Mouse (Mus musculus) embryo, embryonic 11.5 days (tissue): ENCODE measurements around the gene Rnf5.

Experiments used
- DNase-seq: peaks from one replicate; pipeline ENCODE4 v3.0.0-alpha.2; 2012; ENCODE audit warnings: low read depth, low spot score

Rnf5 gene

DNA sequence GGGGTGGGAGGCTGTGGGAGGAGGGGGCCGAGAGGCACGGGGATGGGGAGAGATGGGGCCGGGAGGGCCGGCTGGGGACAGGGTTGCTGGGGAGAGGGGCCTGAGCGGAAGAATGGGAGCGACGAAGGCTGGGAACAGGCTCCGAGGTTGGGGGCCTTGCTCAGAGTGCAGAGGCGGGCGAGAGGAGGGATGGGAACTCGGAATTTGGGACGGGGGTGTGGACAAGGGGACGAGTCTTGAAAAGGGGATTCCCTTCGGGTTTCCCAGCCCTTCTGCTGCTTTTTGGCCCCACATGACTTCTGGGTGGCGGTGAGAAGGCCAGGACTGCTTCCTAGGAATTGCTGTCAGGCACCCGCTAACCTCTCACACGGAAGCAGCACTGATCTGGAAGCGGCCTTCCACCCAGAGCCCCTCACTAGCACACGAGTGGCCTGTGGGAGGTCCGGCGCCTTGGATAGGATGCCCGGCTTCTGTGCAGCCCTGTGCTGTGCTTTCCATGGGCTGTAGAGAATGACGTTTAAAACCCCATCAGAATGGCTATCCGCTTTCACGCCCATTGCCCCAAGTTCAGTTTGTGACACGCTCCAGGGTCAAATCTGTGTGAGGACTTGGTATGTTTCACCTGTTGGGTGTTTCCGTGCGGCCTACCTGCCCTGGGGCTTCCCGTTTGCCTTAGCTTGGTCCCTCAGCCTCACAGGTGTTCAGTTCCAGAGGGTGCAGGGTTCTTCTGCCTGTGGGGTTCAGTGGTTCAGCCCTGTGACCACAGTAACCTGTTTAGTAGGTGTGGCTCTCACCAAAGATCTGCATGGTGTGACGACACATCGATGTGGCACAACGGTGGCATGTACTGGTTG is 2.9 kb upstream of the Rnf5 start:
- DNase-seq = no peak

DNA sequence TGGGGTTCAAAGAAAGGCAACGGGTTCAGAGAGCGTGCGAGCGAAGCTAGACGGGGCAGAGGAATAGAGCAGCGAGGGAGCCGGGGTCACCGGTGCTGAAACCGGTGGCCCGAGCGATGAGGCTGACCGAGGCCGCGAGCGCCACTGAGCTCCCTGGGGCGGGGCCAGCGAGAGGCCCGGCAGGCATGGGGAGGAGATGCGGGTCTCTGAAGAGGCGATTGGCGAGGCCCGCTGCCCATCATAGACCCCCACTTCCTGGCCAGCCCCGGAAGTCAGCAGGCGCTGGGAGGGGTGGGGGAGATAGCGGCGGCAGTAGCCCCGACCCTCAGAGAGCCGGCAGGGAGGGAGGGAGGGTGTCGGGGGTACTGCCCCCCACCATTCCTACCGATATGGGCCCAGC is 2.1 kb upstream of the Rnf5 start:
- DNase-seq = peak; percentile 84

DNA sequence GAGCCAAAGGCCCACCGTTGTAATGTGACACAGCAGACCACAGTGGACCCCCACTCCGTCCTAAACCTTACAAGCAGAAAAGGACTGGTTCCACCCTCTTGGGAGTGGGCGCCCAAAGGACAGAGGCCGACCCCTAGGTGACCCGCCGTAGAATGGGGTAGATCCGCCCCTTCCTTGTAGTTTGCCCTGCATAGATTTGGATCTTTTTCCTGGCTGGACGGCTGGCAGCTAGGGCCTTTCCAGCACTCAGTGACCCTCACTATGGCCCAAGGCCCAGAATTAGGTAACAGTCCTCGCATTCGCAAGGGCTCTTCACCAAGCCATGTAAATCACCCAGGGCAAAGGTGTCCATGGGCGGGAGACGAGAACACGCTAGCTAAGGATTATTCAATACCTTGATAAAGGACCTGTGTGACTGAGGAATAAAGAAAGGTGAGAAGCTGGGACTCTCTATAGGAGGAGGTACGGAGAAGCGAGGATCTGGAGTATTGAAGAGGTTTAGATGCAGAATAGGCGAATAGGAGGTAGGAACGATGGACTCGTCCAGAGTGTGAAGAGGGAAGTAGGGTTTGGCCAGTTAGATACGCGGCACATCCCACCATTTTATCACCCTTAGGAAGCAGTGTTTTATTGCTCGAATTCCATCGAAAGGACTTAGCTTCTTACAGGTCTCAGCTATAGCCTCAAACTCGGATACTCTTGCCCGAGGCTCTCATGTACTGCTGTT is 1.2 kb upstream of the Rnf5 start:
- no peak for DNase-seq

GRCm38 (mm10) chr17:34604061-34604508 is 595 bp upstream of the Rnf5 start, which contains the start of gene Agpat1:
TSS of gene Agpat1 (plus strand) at chr17:34604262.
- DNase-seq = peak; percentile 98

DNA sequence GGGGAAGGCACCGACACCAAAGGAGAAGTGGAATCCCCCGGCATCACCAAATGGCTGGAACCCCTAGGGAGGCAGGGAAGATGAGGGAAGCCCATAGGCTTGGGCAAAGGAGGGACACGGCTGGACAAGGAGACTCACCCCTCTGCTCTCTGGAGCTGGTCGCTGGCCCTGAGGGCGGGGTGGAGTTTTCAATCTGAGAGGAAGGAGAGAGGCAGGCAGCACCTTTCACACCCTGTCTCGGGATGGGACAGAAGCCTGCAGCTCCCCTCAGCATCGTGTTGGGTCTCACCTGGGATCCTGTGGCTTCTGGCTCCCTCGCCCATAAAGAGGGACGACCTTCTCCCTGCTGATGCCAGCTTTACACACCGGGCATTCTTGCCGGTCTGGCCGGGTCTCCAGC is 1.7 kb downstream of the Rnf5 start:
- no peak for DNase-seq

GRCm38 (mm10) chr17:34599891-34600290 is 3.6 kb downstream of the Rnf5 start:
- no peak for DNase-seq

- DNase-seq = no peak
Observed at GRCm38 (mm10) chr17:34597566-34598095, 5.9 kb downstream of the Rnf5 start, which contains the start of gene Ager. TSS of gene Ager (plus strand) at chr17:34597862.

GRCm38 (mm10) chr17:34596098-34596497 is 7.4 kb downstream of the Rnf5 start:
- no peak for DNase-seq

DNA sequence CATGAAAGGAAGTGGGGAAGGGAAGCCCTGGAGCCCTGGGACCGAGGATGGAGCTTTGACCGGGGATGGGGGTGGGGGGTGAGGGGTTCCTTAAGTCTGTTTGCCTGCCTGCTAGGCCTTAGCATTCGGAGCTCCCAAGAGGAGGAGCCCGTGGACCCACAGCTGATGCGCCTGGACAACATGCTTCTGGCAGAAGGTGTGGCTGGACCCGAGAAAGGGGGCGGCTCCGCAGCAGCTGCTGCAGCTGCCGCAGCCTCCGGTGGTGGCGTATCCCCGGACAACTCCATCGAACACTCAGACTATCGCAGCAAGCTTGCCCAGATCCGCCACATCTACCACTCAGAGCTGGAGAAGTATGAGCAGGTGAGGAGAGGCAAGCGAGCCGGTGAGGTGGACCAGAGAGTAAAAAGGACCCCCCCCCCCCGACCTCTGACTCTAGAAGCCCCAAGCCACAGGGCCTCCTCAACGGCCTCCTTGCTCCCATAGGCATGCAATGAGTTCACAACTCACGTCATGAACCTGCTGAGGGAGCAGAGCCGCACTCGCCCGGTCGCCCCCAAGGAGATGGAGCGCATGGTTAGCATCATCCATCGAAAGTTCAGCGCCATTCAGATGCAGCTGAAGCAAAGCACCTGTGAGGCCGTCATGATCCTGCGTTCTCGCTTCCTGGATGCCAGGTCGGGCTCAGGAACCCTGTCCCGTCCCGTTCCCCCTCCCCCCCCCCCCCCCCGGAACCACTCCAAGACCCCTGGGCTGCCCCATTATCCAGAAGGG is 9.6 kb downstream of the Rnf5 start:
- no peak for DNase-seq

DNA sequence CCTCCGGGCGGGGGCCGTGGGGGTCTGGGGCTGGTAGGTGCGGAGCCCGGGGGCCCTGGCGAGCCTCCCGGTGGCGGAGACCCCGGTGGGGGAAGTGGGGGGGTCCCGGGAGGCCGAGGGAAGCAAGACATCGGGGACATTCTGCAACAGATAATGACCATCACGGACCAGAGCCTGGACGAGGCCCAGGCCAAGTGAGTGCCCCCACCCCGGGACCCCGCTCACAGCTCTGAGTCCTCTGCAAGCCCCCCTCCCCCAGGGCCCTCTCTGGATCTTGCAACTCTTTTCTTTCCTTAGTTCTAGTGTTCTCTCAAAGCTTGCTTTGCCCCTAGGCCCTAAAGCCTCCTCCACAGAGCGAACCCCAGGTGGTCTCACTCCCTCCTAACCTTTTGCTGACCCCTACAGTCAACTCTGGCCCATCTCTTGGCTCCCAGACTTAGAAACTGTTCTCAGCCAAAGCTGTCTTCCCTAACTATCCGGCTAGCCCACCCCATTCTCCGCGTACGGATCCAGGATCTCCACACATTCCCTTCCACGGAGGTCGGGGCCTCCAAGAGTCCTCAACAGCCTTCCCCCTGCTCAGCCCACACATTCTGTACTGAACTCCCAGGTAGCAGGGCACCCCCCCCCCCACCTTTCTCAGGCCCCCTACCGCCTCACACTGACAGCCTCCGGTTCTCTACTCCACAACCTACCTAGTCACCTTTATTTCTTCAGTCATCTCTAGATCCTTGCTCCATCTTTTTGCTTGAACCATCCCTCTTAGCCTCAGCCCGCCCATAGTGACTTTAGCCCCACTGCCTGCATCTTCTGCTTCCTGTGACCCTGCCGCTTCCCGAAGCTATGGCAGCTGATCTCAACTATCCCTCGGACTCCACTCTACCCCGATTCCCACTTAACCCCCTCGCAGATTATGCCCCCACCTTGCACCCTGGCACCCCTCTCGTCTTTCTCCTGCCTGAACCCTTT is 10.6 kb downstream of the Rnf5 start:
- DNase-seq = no peak

- peak; percentile 83 for DNase-seq
Observed at GRCm38 (mm10) chr17:34591994-34592375, 11.5 kb downstream of the Rnf5 start.

DNA sequence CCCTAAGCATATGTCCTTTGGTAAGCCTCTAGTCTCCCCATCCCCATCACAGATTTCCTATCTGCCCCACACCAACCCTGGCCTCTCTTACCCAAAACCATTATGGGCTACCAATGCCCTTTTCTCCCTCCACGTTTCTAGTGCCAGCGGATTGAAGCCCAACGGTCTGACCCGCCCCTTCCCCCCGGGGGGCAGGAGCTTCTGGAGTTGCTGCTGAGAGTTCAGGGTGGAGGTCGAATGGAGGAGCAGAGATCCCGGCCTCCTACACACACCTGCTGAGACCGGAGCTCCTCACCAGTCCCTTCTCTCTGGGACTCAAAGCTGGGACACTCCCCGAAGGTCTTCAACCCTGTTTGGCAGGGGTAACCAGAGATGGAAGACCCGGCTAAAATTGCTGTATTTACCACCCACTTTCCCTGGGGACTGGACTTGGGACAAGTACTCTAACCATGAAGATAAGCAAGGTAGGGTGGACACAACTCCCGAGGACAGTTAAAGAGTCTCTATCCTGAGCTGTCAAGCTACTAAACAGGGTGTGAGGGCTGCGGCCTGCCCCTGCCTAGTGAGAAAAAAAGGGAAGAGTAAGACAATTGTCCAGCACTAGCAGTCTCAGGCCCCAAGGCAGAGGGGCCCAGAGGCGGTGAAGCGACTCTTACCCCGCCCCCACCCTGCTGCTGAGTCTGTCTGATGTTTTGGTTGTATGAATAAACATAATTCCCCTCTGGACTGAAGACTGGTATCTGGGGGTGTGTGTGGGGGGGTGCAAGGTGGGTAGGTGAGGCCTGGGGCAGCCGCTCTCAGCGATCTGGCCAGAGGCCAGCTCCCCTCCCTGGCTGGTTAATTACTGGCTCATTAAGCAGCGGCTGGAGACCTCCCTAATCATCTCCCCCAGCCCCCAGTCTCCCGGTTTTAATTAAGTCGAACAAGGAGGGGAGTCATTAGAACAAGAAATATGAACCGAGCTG is 12.2 kb downstream of the Rnf5 start, which contains the start of gene Pbx2:
Gene Pbx2 (plus strand): TSS at position 238 of the 965 bp plus-strand sequence.
- no peak for DNase-seq

DNA sequence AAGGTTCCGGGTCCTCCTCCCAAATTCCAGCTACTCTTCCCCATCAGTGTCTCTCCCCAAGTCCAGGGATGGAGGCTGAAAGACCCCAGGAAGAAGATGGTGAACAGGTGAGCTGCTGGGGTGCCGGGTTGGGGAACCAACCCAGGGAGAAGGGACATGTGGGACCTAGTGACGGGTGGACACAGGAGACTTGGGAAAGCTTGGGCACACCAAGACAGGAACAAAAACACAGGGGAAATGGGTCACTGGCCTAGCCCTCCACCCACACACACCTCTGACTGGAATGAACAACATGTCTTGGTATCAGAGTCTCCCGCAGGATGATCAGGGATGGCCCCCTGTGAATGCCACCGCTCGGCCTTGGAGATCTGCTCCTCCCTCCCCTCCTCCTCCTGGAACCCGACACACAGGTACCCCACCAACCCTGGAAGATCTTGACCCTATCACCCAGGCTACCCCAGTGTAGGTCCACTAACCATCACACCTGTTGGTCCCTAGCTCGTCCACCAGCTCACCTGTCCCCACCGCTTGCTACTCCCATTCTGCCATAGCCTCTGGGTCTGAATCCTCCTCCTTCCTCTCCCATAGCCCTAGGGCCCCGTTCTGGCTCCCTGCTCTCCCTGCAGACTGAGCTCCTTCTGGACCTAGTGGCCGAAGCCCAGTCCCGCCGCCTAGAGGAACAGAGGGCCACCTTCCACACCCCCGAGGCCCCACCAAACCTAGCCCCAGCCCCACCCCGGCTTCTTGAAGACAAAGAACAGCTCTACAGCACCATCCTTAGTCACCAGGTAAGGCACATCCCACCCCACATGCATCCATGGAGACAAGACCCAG is 13.1 kb downstream of the Rnf5 start:
- no peak for DNase-seq

GRCm38 (mm10) chr17:34589681-34590101 is 13.8 kb downstream of the Rnf5 start, which contains the start of gene Gpsm3:
TSS of gene Gpsm3 (plus strand) at chr17:34589806.
- no peak for DNase-seq

DNA sequence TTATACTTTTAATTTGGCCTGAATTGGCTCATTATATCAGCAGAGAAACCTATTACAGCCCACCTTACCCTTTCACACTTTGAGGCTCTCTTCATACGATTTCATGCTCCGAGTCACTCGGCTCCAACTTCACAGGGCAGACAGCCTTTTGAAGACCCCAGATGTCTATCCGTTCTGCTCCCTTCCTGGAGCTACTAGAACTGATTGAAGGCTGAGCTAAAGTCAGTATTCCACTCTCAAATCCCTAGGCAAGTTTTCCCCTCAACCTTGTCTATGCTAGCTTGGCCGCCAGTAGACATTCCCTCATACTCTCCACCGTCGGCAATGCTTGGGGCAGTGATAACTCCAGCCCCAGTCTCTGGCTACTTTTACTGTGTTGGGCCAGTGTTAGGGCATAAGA is 14.3 kb downstream of the Rnf5 start:
- DNase-seq = no peak

- DNase-seq = no peak
Observed at GRCm38 (mm10) chr17:34588767-34589166, 14.7 kb downstream of the Rnf5 start.

- no peak for DNase-seq
Observed at GRCm38 (mm10) chr17:34587814-34588213, 15.7 kb downstream of the Rnf5 start.

GRCm38 (mm10) chr17:34587423-34587811 is 16.1 kb downstream of the Rnf5 start:
- peak; percentile 92 for DNase-seq
